Mouse (Mus musculus) gastrocnemius, adult 2 months (tissue): ENCODE data around the gene Gm21974. TPM values are rescaled to one million over a fixed set of nuclear protein-coding genes. Genes with fewer than 3 reads are reported as not detected.
"Not testable (repeated sequence)": the region's sequence is repeated elsewhere in the genome, so short reads cannot be mapped to it uniquely, and the experiment has no call there.

Experiments used
- DNase-seq: peaks from one replicate; pipeline ENCODE4 v3.0.0; 2022
- H3K27ac ChIP-seq: fragments of 200-600 bp; 2 replicates; pipeline ENCODE4 v1.8.1; 2022; ENCODE audit warnings: mild to moderate bottlenecking
- H3K4me3 ChIP-seq: fragments of 200-600 bp; 2 replicates; pipeline ENCODE4 v1.8.1; 2022; ENCODE audit warnings: mild to moderate bottlenecking, moderate library complexity
- CTCF ChIP-seq: fragments of 200-600 bp; IDR thresholded peaks from 2 replicates; pipeline ENCODE4 v1.8.1; 2022; ENCODE audit warnings: antibody characterized with exemption, mild to moderate bottlenecking, moderate library complexity
- intact Hi-C: fragments of 180-260 bp; cut with DNase I; formaldehyde crosslinking; loops from one replicate; pipeline ENCODE4 v1.15.1; 2025
- long read RNA-seq, 2 experiments: library from polyadenylated mRNA; stranded (forward); transcript quantifications; one replicate each; pipeline ENCODE4 v2.0.0; 2021
- total RNA-seq, 2 experiments: library from RNA; stranded (reverse); gene quantifications; 2 replicates each; pipeline ENCODE4 v1.2.3; 2021

Gm21974 gene
- total RNA-seq, result not detected
- long read RNA-seq, experiment 1, partial matches to known transcripts, result 1 of 1 reads
- long read RNA-seq, experiment 1, other reads (novel, unspliced or antisense), result 0 of 1 reads
- long read RNA-seq, experiment 2, partial matches to known transcripts, result 0 of 1 reads
- long read RNA-seq, experiment 2, other reads (novel, unspliced or antisense), result 1 of 1 reads

DNA sequence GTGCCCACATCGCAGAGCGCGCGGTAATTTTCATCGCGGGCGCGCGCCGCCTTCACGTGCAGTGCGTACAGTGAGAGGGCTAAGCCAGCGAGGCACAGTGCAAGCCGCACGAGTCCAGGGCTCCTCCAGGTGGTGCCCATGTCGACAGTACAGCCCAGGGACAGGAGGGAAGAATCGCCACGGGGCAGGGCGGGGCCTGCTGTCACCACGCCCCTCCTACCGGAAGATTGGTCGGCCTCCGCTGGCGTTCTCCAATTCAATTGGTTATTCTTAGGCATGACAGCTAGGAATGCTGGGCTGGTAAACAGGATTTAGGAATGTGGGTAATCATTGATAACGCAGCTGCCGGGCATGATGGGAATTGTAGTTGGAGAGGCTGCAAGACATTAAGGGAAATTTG is at the start of gene Gm21974, which contains the start of gene Vkorc1:
Gene Gm21974 (minus strand): TSS at position 13 of the 400 bp plus-strand sequence.
Gene Vkorc1 (minus strand): TSS at position 176 of the 400 bp plus-strand sequence.
- DNase-seq, result peak; percentile 97
- peak within 1 kb of the TSS; percentile 90 for H3K4me3 ChIP-seq
- peak within 1 kb of the TSS; percentile 93 for H3K27ac ChIP-seq
- TF ChIP-seq CTCF, result peak; percentile 45
- intact Hi-C loops, result loop anchor here (5.0 kb wide), 1 partner anchor 42 kb away; no protein-coding TSS in a partner anchor

DNA sequence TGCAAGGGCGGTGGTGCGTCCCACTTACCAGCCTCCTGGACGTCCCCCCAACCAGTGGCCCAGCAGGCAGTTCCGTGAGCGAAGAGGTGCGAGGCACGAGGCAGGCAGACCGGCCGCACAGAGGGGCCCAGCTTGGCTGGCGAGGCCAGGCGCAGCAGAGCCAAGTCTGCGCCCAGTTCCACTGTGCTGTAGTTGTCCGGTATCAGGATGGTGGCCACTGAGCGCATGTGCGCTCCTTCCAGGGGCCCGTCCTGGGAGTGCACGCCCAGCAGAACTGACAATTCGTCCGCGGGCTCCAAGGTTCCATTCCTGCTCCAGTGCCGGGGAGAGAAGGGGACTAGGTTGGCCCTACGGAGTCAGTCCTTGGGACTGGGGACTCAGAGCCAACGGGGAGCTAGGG is 49.4 kb upstream of the Gm21974 start:
- Histone ChIP-seq H3K4me3 (peak overlapping the region; percentile 20; the same call in 1 of the 2 replicates), H3K27ac (no peak overlapping the region)
- intact Hi-C loops, result no loop called here

DNA sequence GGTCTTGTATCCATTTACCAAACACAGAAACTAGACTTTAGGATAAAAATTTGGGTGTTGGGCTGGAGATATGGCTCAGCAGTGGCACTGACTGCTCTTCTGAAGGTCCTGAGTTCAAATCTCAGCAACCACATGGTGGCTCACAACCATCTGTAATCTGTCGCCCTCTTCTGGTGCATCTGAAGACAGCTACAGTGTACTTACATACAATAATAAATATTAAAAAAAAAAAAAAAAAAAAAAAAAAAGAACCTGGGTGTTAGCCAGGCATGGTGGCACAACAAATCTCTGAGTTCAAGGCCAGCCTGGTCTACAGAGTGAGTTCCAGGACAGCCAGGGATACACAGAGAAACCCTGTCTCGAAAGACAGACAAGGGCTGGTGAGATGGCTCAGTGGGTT is 46.8 kb upstream of the Gm21974 start:
- intact Hi-C loops, H3K4me3 ChIP-seq: not testable (repeated sequence)
- peak; percentile 28; the same call in 1 of the 2 replicates for TF ChIP-seq CTCF

More for the DNA sequence above, 49.4 kb upstream of the Gm21974 start:
- DNase-seq, result peak; percentile 37
- no peak for TF ChIP-seq CTCF

DNA sequence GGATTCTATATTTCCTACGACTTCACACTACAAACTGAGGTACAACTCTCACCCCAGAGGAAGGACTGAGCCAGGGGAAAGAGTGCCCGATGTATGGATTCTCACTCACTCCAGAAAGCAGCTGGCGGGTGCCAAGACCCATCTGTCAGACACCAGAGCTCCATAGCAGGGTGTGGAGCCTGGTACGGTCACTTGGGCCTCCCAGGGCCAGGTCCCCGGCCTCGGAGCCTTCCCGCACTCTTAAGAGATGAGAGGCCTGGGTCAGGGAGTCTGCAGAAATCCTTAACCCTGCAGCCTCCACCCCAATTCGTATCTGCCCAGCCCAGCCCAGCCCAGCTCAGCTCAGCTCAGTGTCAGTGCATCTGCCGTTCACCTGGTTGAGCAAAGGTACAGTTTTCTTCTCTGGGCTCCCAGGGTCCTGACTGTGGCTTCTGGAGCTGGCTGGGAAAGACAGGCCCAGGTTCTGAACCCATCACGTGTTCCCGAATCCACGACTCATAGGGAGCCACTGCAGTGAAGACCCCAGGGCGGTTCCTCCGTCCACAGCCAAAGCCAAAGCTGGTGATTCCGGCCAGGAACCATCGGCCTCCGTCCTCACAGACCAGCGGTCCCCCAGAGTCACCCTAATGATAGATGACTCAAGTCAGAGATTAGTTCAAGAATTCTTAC is 41.1 kb upstream of the Gm21974 start:
- H3K4me3 ChIP-seq, result peak overlapping the region; percentile 76
- no peak for DNase-seq
- intact Hi-C loops, result loop anchor here (5.0 to 10.0 kb wide), 2 partner anchors 39 to 268 kb away; partner anchors contain the start of genes Cox6a2, Gm21974 and Vkorc1
- H3K27ac ChIP-seq, result peak overlapping the region; percentile 87
- TF ChIP-seq CTCF, result no peak

More for the DNA sequence above, 46.8 kb upstream of the Gm21974 start:
- DNase-seq, H3K27ac ChIP-seq: not testable (repeated sequence)

DNA sequence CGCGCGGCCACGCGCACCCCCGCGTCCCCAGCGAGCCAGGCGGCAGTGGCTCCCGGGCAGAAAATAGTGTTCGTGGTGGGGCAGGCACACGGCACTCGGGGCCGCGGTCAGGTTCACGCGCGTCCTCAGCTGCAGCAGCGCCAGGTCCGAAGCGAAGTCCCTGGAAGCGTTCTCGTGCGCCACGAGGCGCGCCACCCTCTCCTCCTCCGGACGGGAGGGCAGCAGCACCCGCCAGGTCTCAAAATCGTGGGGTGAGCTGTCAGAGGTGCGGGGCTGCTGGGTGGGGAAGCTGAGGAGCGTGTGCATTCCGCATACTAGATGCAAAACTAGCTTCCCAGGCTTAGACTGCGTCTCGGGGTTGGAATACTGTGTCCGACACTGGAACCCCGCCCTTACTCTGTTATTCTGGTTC is 40.5 kb upstream of the Gm21974 start:
- peak overlapping the region; percentile 87 for H3K27ac ChIP-seq
- DNase-seq, result no peak
- intact Hi-C loops, result loop anchor here (1.0 to 10.0 kb wide), 4 partner anchors 23 to 269 kb away; partner anchors contain the start of genes Cox6a2, Gm21974, Hsd3b7 and Kat8
- TF ChIP-seq CTCF, result no peak
- peak overlapping the region; percentile 76 for H3K4me3 ChIP-seq

DNA sequence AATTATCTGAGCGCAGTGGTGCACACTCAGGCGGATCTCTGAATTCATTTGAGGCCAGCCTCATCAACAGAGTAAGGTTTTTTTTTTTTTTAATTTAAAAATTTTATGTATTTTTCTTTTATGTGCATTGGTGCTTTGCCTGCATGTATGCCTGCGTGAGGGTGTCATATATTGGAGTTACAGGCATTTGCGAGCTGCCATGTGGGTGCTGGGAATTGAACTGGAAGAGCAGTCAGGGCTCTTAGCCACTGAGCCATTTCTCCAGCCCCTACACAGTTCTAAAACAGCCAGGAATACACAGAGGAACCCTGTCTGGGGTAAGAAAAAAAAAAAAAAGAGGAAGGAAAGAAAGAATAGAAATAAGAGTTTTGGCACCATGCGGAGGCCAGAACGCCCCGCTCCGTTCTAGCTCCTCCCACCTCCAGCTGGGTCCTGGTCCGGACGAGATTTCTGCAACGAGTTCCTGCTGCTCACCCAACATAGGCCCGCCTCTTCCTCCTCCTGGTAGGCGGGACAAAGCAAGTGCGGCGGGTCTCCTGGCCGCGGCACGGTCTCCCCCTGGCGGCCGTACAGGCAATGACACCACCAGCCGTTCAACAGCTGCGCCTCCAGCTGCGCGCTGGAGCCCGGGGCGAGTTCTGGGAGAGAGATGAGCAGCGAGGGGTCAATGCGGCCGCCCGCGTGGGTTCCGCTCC is 39.9 kb upstream of the Gm21974 start:
- peak; percentile 97 for DNase-seq
- no peak for TF ChIP-seq CTCF
- intact Hi-C loops, result loop anchor here (1.0 to 10.0 kb wide), 4 partner anchors 22 to 270 kb away; partner anchors contain the start of genes Cox6a2, Gm21974, Hsd3b7 and Kat8
- peak overlapping the region; percentile 76 for H3K4me3 ChIP-seq
- peak overlapping the region; percentile 87 for H3K27ac ChIP-seq

DNA sequence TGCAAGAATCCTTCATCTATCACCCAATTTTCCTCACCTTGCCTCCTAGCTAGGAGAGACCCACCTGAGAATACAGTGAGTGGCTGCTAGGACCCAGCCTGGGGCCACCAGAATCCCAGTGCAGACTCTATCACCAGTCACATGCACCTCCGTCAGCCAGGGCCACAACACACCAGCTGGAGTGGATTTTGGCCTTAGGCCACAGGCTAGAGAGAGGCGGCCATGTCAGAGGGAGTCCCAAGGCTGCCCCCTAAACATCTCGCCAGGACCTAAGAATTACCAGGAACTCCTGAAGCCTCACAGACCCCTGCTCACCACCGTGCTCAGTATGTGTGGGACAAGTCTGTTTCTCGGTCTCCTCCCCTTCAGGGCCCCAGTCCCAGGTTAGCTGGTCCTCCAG is 38.8 kb upstream of the Gm21974 start:
- Histone ChIP-seq H3K4me3 (no peak overlapping the region), H3K27ac (no peak overlapping the region)
- TF ChIP-seq CTCF, result no peak
- intact Hi-C loops, result loop anchor here (2.0 to 10.0 kb wide), 2 partner anchors 21 to 271 kb away; partner anchors contain the start of genes Cox6a2 and Kat8
- no peak for DNase-seq

DNA sequence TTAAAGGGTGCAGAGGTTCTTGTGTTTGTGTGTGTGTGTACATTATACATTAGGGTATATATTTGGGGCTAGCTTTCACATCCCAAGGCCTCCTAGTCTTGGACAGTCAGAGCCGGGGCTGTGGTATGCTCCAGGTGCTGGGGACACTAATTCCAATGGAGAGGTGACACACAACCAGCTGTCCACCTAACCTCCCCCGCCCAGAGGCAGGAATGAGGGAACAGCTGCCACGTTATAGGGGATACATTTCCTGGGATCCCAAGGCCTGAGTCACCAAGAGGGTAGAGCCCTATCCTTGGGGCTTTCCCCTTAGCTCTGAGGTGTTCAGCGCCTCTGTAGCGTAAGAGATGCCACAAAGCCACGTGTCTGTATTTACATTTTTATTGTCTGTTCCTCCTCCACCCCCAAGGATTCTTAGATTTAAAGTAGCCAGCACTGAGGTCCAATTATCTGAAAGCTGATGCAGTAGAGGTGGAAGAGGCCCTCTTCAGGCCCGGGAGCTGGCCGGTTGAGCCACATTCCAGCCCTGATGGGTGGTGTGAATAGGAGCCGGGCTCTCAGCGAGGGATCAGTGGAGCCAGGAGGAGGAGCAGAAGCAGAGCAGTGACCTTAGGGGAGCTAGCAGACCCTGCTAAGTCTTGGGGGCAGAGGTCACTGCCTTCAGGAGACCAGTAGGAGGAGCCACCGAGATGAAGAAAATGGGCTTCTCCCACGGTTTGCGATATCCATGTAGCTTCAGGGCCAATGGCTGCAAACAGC is 37.2 kb upstream of the Gm21974 start:
- Histone ChIP-seq H3K27ac (no peak overlapping the region), H3K4me3 (no peak overlapping the region)
- intact Hi-C loops, result loop anchor here (10.0 kb wide), 1 partner anchor 272 kb away; the partner anchor contains the start of gene Cox6a2
- no peak for TF ChIP-seq CTCF
- no peak for DNase-seq

DNA sequence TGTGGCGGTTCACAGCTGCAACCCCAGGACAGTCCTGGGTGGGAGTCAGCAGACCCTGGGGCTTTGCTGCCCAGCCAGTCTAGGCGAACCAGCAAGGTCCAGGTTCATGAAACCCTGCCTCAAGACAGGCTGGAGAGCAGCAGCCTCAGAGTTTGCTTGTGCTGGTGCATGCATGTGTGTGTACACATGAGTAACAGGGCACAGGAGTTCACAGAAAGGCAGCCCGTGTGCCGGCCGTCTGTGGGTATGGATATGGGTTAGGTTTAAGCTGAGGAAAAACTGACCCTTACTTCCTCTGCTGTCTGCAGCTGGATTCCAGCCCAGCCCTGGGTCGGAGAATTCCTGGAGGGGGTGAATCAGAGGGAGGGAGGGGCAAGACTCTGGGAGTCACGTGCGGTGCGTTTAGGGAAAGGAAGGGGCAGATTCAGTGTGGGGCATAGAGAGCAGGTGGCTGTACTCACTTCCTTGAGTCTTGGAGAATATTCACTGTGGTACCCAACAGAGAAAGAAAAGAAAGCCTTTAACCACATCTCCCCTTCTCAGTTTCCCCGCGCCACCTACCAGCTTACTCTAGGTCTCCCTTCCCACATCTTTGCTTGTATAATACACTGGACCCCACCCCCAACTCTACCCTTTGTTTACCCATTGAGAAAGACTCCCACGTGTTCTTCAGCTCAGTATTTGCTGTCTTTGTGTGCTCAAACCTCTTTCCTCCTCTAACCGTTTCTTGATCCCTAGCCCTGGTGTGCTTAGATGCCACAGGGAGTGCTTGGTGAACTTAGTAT is 36.3 kb upstream of the Gm21974 start:
- no peak for DNase-seq
- intact Hi-C loops, result loop anchor here (10.0 kb wide), 1 partner anchor 273 kb away; the partner anchor contains the start of gene Cox6a2
- Histone ChIP-seq H3K4me3 (no peak overlapping the region), H3K27ac (no peak overlapping the region)
- no peak for TF ChIP-seq CTCF

DNA sequence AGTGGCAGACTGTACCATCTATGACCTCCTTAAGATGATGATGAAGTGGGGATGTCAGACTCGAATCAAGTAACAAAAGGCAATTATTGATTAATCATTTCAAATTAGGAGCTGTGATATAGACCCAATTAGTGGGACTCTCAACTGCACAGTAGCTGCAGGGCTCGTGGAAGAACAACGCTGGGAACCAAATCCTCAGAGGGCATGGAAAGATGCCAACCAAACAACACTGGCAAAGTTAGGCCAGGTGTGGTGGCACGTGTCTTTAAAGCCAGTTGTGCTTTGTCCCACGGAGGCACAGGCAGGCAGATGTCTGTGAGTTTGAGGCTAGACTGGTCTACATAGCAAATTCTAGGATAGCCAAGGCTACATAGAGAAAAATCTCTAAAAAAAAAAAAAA is 35.4 kb upstream of the Gm21974 start:
- DNase-seq, result no peak
- Histone ChIP-seq H3K4me3 (no peak overlapping the region), H3K27ac (no peak overlapping the region)
- intact Hi-C loops, result loop anchor here (10.0 kb wide), 1 partner anchor 274 kb away; the partner anchor contains the start of gene Cox6a2
- TF ChIP-seq CTCF, result no peak

DNA sequence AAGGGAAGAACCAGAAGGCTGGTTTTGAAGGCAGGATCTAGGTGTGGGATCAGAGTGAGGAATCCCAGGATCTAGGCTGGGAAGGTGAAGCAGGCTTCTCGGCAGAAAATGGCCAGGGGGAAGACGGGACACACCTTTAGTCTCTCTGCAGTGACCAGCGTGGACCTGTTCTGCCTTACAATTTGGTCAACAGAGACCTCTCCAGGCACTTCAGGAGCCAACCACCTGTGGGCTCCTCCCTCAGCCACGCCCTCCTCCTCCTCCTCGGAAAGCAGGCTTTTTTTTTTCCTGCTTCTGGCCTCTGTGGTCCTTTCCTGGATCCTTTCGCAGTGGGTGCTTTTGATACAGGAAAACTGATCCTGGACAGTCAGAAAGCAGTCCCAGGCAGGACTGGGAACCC is 34.7 kb upstream of the Gm21974 start, which contains the start of gene Prss8:
Gene Prss8 (minus strand): TSS at position 182 of the 400 bp plus-strand sequence.
- TF ChIP-seq CTCF, result no peak
- Histone ChIP-seq H3K27ac (no peak within 1 kb of the TSS), H3K4me3 (no peak within 1 kb of the TSS)
- intact Hi-C loops, result loop anchor here (10.0 kb wide), 1 partner anchor 275 kb away; the partner anchor contains the start of gene Cox6a2
- no peak for DNase-seq
